ENCODE assay signal across 8 mouse cellular contexts in the genomic region with DNA sequence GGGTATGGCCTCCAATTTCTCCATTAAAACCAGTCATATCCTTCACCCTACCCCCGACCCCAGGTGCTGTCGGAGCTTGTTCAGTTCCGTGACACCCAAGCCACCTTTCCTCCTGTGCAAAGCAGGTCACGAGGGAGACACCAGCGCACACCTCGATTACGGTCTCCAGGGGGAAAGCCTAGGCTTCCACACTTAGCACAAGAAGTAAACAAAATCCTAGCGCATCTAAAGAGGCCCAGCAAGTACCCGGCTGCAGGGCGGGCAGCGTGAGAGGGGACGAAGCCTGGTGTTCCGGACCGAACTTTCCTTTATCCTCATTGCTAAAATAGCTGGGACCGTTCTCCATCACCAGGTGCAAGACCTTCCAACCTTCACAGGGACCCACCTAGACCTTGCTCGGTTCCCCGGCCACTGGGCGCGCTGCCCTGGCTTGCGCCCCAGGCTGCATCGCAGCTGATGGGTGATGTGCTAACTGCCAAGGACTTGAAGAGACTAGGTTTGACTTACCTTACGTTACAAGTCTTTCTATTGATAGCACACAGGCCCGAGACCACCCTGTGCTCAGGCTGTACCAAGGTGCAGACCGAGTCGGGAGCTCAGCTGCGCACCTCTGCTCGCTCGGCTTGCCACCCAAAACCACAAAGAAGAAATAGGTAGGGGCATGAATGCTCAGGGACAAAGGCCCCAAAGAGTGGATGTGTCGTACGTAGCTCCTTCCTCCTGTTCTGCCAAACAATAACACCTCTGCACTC. TPM values are rescaled to one million over a fixed set of nuclear protein-coding genes. Genes with fewer than 3 reads are reported as not detected.
DNase-seq lines count a peak whose midpoint lies in the region; ATAC-seq and TF ChIP-seq lines count a peak whose summit lies in the region.

No protein-coding gene starts in this region.

- peak overlapping the region; percentile 80 for H3K4me2 ChIP-seq in forebrain, embryonic 15.5 days (replicated peaks)
- H3K4me2 ChIP-seq in intestine, embryonic 14.5 days (ENCODE audit: low read length) = peak overlapping the region; percentile 97
- peak overlapping the region; percentile 63 for H3K4me2 ChIP-seq in liver, embryonic 15.5 days

- H3K36me3 ChIP-seq in liver, adult 2 months (ENCODE audit: control insufficient read depth, insufficient read depth, low read length) = no peaks in the 10 kb centered on the region
- no peaks in the 10 kb centered on the region for H3K36me3 ChIP-seq in forebrain, embryonic 15.5 days
- no peaks in the 10 kb centered on the region for H3K36me3 ChIP-seq in intestine, embryonic 14.5 days (ENCODE audit: control insufficient read depth, insufficient read depth, low read length)
- H3K36me3 ChIP-seq in liver, embryonic 15.5 days (replicated peaks) = no peaks in the 10 kb centered on the region

- H3K4me1 ChIP-seq in liver, adult 2 months (ENCODE audit: control insufficient read depth, insufficient read depth, low read length) = no peaks in the 10 kb centered on the region
- peaks cover 34% of the 10 kb centered on the region for H3K4me1 ChIP-seq in forebrain, embryonic 15.5 days
- peaks cover 3% of the 10 kb centered on the region for H3K4me1 ChIP-seq in intestine, embryonic 14.5 days (replicated peaks; ENCODE audit: control insufficient read depth, insufficient read depth, low read length)
- H3K4me1 ChIP-seq in liver, embryonic 15.5 days (replicated peaks) = peaks cover 8% of the 10 kb centered on the region

- peak overlapping the region; percentile 55 for H3K4me3 ChIP-seq in liver, adult 2 months (ENCODE audit: insufficient read depth, low read depth, low read length)
- peak overlapping the region; percentile 72 for H3K4me3 ChIP-seq in forebrain, embryonic 15.5 days
- peak overlapping the region; percentile 53 for H3K4me3 ChIP-seq in intestine, embryonic 14.5 days (ENCODE audit: low read depth, low read length)
- peak overlapping the region; percentile 44 for H3K4me3 ChIP-seq in liver, embryonic 15.5 days (replicated peaks)

- H3K79me2 ChIP-seq in liver, adult 2 months (ENCODE audit: control insufficient read depth, insufficient read depth, low read length) = no peaks in the 10 kb centered on the region

- DNase-seq in liver, adult 2 months (ENCODE audit: extremely low read depth, low read depth, low spot score) = no peak
- DNase-seq in liver = no peak
- no peak for DNase-seq in intestine, embryonic 14.5 days (ENCODE audit: low spot score)
- DNase-seq in right cerebral cortex, postnatal 25 days = peak; percentile 47
- DNase-seq in gastrocnemius, postnatal 4 days (ENCODE audit: low spot score in 2 of 2) = no peak

- peak; percentile 56 for ATAC-seq in cerebellum, adult (ENCODE audit: insufficient number of reproducible peaks, low FRiP score, low TSS enrichment)
- ATAC-seq in forebrain, embryonic 15.5 days (replicated peaks) = peak; percentile 73
- ATAC-seq in intestine, embryonic 14.5 days (replicated peaks; ENCODE audit: low FRiP score, low TSS enrichment, low read depth) = peak; percentile 69
- ATAC-seq in liver, embryonic 15.5 days (ENCODE audit: insufficient read depth) = no peak

- 31% methylated on average over 30 of the region's 30 CpGs for WGBS in liver, adult 2 months
- WGBS in forebrain, embryonic 15.5 days = 1% methylated on average over 30 of the region's 30 CpGs
- WGBS in intestine, embryonic 14.5 days = 3% methylated on average over 30 of the region's 30 CpGs
- WGBS in liver, embryonic 15.5 days (ENCODE audit: insufficient replicate concordance) = 5% methylated on average over 30 of the region's 30 CpGs

- no peak for TF ChIP-seq CTCF in liver, adult 2 months (IDR thresholded peaks at IDR 0.05; ENCODE audit: low read depth, low read length)

- no peaks in the 10 kb centered on the region for H3K9me3 ChIP-seq in forebrain, embryonic 15.5 days
- no peaks in the 10 kb centered on the region for H3K9me3 ChIP-seq in intestine, embryonic 14.5 days (ENCODE audit: control insufficient read depth, low read length)
- H3K9me3 ChIP-seq in liver, embryonic 15.5 days (replicated peaks) = no peaks in the 10 kb centered on the region

- no peaks in the 10 kb centered on the region for H3K27me3 ChIP-seq in liver, adult 2 months (ENCODE audit: control insufficient read depth, insufficient read depth, low read length)
- H3K27me3 ChIP-seq in forebrain, embryonic 15.5 days = peaks cover 9% of the 10 kb centered on the region; the same call in 1 of the 2 replicates
- H3K27me3 ChIP-seq in intestine, embryonic 14.5 days (replicated peaks; ENCODE audit: control insufficient read depth, insufficient read depth, low read length) = peaks cover 9% of the 10 kb centered on the region; the same call in 1 of the 2 replicates
- peaks cover 31% of the 10 kb centered on the region for H3K27me3 ChIP-seq in liver, embryonic 15.5 days

- peak overlapping the region; percentile 37; the same call in 1 of the 2 replicates for H3K9ac ChIP-seq in liver, adult 2 months (ENCODE audit: low read depth, low read length)
- peak overlapping the region; percentile 71 for H3K9ac ChIP-seq in forebrain, embryonic 15.5 days (replicated peaks)
- H3K9ac ChIP-seq in intestine, embryonic 14.5 days (ENCODE audit: low read length) = peak overlapping the region; percentile 67
- H3K9ac ChIP-seq in liver, embryonic 15.5 days = no peak overlapping the region

- no peak for TF ChIP-seq POLR2A in liver, adult 2 months (IDR thresholded peaks at IDR 0.05; ENCODE audit: extremely low read depth, insufficient read depth, low read length)

- no peak overlapping the region for H3K27ac ChIP-seq in liver, adult 2 months (replicated peaks; ENCODE audit: insufficient read depth, low read depth, low read length)
- peak overlapping the region; percentile 74 for H3K27ac ChIP-seq in forebrain, embryonic 15.5 days (replicated peaks)
- 0 out of 2 replicates have a peak overlapping the region, but pooled peaks have one; percentile 36 for H3K27ac ChIP-seq in intestine, embryonic 14.5 days (ENCODE audit: low read depth)
- no peak overlapping the region for H3K27ac ChIP-seq in liver, embryonic 15.5 days (replicated peaks)

RNA-seq across cellular contexts. Expression of gene Ldhb, which starts 0.5 kb away (rescaled TPM):
- total RNA-seq in liver, adult 2 months (2014; rRNA removed) = 3.9 and 4.2 TPM in 2 replicates
- polyA plus RNA-seq in liver, adult 2 months (2012; rRNA removed) = 2.6 and 2.8 TPM in 2 replicates
- polyA plus RNA-seq in forebrain, embryonic 15.5 days (2015; fragmentation: Nextera tagmentation; extraction: Ambion mirVana) = 488 and 489 TPM in 2 replicates
- polyA plus RNA-seq in intestine, embryonic 14.5 days (2014; fragmentation: Nextera tagmentation; extraction: Ambion mirVana) = 149 and 183 TPM in 2 replicates
- polyA plus RNA-seq in liver, embryonic 15.5 days (2015; fragmentation: Nextera tagmentation; extraction: Ambion mirVana) = 19.5 and 19.7 TPM in 2 replicates
- 100 to 1,000 TPM; 162 to 170 TPM for total RNA-seq in gastrocnemius, postnatal 4 days (2021)

RNA-seq across cellular contexts. Expression of gene Gys2, which starts 34.3 kb away (rescaled TPM):
- 171 and 184 TPM in 2 replicates for total RNA-seq in liver, adult 2 months (2014; rRNA removed)
- polyA plus RNA-seq in liver, adult 2 months (2012; rRNA removed) = 43.1 and 51.7 TPM in 2 replicates
- polyA plus RNA-seq in forebrain, embryonic 15.5 days (2015; fragmentation: Nextera tagmentation; extraction: Ambion mirVana) = not detected in 2 replicates
- polyA plus RNA-seq in intestine, embryonic 14.5 days (2014; fragmentation: Nextera tagmentation; extraction: Ambion mirVana) = not detected in 2 replicates
- 49.8 and 58.9 TPM in 2 replicates for polyA plus RNA-seq in liver, embryonic 15.5 days (2015; fragmentation: Nextera tagmentation; extraction: Ambion mirVana)
- total RNA-seq in gastrocnemius, postnatal 4 days (2021) = under 1 TPM in 1 of 2 experiments, not detected in 1; 0.23 TPM

Comparison
In these comparisons a context has a peak if more than half of its experiments do, and no peak if none do; other contexts are left out.
1. H3K27ac ChIP-seq: peak in forebrain, embryonic 15.5 days (single experiment) and intestine, embryonic 14.5 days (single experiment); none in liver, adult 2 months (single experiment) and liver, embryonic 15.5 days (single experiment).
2. RNA of gene Gys2, which starts 34.3 kb away (polyA plus RNA-seq): 43.1 to 51.7 TPM in liver, adult 2 months and 49.8 to 58.9 TPM in liver, embryonic 15.5 days; not detected in forebrain, embryonic 15.5 days and not detected in intestine, embryonic 14.5 days; every median in the first group is over 10 times any median in the second.
3. Peak in every context shown above with its lines, with median percentiles within 50 percentile points of each other: H3K4me3 ChIP-seq and H3K4me2 ChIP-seq.